Mouse (Mus musculus) MEL (cell line): ENCODE data around the gene Cct3.

Source experiments
- CHD2 ChIP-seq: IDR thresholded peaks from 2 replicates; pipeline ENCODE4 v1.6.1; 2011; ENCODE audit warnings: low read length, improper control_type of control experiment
- CTCF ChIP-seq, 3 experiments: IDR thresholded peaks in 2 of 3; conservative IDR thresholded peaks in 1 of 3; 2 replicates each; pipeline ENCODE4 v1.5.1; 2011 to 2012; ENCODE audit warnings: low read length in 3 of 3, low read depth in 2 of 3, mild to moderate bottlenecking in 2 of 3, improper control_type of control experiment in 1 of 3, inconsistent platforms in 1 of 3, mixed read lengths in 1 of 3, moderate library complexity in 1 of 3; ENCODE audit not compliant: control insufficient read depth in 1 of 3, insufficient read depth in 1 of 3, poor library complexity in 1 of 3, severe bottlenecking in 1 of 3
- E2F4 ChIP-seq: IDR thresholded peaks from 2 replicates; pipeline ENCODE4 v1.6.1; 2011; ENCODE audit warnings: low read depth, low read length, improper control_type of control experiment, borderline replicate concordance
- ELF1 ChIP-seq: IDR thresholded peaks from 2 replicates; pipeline ENCODE4 v1.6.1; 2014; ENCODE audit warnings: low read depth, mild to moderate bottlenecking, inconsistent platforms, low read length, improper control_type of control experiment, moderate library complexity
- JUND ChIP-seq: IDR thresholded peaks from 2 replicates; pipeline ENCODE4 v1.6.1; 2011; ENCODE audit warnings: low read depth, mild to moderate bottlenecking, improper control_type of control experiment, low read length
- POLR2AphosphoS2 ChIP-seq: IDR thresholded peaks from 2 replicates; pipeline ENCODE4 v1.6.1; 2011; ENCODE audit warnings: low read length, improper control_type of control experiment

GRCm38 (mm10) chr3:88359584-88359983, 62.7 kb downstream of the Cct3 start:
- no peak for TF ChIP-seq CTCF (IDR thresholded peaks at IDR 0.05 in 2 of 3, conservative IDR thresholded peaks at IDR 0.05 in 1 of 3; ENCODE audit: control insufficient read depth in 1 of 3, insufficient read depth in 1 of 3, low read depth in 2 of 3, low read length in 3 of 3, poor library complexity in 1 of 3, severe bottlenecking in 1 of 3)
- TF ChIP-seq ELF1, result no peak
- no peak for TF ChIP-seq POLR2AphosphoS2
- TF ChIP-seq E2F4, result no peak
- no peak for TF ChIP-seq JUND
- no peak for TF ChIP-seq CHD2
